Mouse (Mus musculus) neutrophil, adult 5-6 weeks (primary cell): ENCODE data around the gene Cd37. TPM values are rescaled to one million over a fixed set of nuclear protein-coding genes. Genes with fewer than 3 reads are reported as not detected.

Experiments used
- ATAC-seq: fragments of 151-379, 151-347 bp; 2 replicates; pipeline ENCODE4 v1.8.0; 2017; ENCODE audit warnings: mild to moderate bottlenecking, moderate TSS enrichment; ENCODE audit not compliant: insufficient number of reproducible peaks, poor library complexity, low FRiP score, severe bottlenecking; ENCODE audit errors: extremely low read depth
- total RNA-seq: library from RNA; stranded (forward); fragments of 200-1000 nt; gene quantifications from 2 replicates; pipeline ENCODE4 v1.2.3, GENCODE M21; 2017

Gene Cd37
- total RNA-seq, 1 experiment from 2014 or later, result 602 TPM

DNA sequence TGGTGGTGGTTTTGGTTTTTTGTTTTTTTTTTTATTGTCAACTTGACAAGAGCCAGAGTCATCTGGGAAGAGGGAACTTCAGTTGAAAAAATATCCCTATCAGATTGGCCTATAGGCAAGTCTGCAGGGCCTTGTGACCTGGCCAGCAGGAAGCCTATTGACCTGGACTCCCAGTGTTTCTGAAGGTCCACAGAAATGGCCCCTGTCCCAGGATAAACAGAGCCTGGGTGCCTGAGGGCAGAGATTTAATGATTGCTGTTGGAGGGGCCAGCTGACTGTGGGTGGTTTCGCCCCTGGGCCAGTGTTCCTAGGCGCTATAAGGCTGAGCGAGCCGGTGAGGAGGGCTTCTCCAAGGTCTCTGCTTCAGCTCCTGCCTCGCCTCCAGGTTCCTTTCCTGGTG, 25.2 kb downstream of the Cd37 start:
- ATAC-seq, result no peak

DNA sequence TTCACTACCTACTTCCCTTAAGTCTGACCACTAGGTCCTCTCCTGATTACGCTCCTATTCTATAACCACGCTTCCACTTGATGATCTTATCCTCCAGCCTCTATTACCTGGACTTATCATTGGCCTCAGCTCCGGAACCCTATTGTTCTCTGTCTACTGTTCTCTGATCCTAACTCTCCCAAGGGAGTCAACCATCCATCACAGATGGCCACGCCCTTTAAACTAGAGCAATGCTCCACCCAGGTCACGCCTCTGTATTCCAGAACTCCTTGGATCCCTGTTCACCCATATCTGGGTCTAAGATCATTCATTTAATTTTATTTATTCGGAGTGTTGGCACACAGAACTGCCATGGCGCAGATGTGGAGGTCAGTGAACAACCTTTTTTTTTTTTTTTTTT, 26.6 kb downstream of the Cd37 start:
- ATAC-seq, result no peak

DNA sequence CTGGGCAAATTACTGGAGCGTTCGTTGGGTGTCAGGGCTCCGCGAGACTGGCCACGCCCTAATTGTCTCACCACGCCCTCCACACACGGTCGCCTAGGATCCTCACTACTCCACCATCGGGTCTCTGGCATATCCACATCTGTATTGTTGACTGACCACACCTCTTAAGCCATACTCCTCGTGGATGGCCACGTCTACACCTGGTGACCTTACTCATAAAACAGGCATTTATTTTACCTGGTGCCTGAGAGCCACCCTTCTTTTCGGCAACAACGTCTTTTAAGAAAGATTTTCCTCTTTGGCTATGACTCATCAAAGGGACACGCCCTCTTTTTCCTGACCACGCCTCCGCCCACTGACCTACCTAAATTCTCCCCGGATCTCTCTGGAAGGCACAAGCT, 27.1 kb downstream of the Cd37 start, which contains the start of gene Dkkl1:
Gene Dkkl1 (minus strand): TSS at position 297 of the 401 bp plus-strand sequence.
- ATAC-seq, result peak; percentile 58; the same call in 1 of the 2 replicates

DNA sequence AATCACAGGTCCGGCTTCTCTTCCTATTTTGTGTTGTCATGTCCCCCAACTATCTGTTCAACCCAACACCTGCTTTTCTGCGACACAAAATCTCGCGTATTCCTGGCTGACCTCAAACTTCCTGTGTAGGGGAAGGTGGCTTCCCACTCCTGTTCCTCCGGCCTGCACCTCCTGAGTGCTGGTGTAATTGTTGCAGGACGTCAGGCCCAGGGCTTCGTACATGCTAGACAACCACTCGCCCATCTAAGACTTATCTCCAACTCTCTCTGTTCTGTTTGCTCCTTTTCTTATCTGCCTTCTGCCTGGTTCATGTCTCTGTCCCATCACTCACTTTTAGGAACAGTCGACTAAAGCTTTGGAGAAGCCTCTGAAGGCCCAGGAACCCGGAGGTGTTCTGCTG, 27.8 kb downstream of the Cd37 start:
- ATAC-seq, result no peak

DNA sequence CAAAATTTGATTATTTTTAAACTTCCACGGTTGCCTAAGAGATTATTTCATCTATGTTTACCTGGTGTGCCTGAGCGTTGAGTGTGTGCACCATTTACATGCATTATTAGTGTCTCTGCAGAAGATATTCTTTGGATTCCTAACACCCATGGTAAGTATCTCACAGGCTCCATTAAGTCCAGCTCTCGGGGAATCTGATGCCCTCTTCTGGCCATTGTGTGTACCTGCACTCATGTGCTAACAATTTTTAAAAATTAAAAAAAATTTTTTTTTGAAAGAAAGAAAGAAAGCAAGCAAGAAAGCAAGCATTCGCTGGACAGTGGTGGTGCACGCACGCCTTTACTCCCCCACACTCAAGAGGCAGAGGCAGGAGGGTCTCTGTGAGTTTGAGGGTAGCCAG, 30.7 kb downstream of the Cd37 start:
- ATAC-seq, result no peak

DNA sequence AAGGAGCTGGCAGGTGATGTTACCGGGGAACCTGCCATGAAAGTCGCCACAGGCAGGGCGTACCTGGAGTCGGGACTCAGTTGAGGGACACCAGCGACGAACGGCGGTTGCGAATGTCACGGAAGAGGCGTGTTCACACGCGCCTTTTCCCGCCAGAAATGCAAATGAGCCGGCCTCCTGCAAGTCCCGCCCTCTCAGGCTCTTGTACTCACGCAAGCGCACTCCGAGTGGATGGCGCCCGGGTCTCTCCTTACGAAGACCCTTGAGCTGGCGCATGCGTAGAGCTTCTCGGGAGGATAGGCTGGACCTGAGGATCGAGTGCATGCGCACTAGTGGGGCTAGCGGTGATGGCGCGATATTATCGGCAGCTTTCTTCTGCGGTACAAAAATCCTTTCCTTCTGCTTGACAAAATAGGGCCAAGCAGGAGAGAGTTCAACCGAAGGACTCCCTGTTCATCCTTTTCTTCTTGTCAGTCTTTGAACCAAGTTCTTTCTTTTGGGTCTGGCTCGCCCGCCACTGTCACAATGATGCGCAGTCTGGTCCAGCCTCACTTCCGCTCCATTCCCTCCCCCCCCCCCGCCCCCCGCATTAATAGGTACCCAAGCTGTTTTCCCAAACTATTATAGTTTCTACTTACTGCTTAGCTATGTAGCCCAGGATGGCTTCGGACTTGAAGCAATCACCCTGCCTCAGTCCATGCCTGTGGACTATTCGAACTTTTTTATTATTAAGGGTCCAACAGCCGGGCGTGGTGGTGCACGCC, 34.4 kb downstream of the Cd37 start, which contains the start of gene Ccdc155:
Gene Ccdc155 (minus strand): TSS at position 513 of the 764 bp plus-strand sequence.
- ATAC-seq, result peak; percentile 82

DNA sequence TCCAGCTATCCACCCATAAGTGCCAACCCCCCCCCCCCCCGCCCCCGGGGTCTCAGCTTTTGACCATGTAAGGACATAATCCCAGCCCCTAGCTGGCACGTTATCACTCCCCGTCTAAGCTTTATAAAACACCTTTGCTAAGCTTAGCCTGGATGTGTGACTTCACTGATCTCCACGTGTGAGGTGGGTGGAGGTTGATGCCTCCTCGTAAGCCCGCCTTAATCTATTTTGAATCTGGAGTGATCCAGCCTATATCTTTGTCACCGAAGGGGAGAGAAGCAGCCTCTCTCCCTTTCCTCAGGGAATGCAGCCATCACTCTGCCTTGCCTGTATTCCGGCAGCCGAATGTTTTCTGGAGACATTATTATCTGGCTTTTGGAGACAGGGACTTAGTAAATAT, 36.3 kb downstream of the Cd37 start:
- ATAC-seq, result no peak

DNA sequence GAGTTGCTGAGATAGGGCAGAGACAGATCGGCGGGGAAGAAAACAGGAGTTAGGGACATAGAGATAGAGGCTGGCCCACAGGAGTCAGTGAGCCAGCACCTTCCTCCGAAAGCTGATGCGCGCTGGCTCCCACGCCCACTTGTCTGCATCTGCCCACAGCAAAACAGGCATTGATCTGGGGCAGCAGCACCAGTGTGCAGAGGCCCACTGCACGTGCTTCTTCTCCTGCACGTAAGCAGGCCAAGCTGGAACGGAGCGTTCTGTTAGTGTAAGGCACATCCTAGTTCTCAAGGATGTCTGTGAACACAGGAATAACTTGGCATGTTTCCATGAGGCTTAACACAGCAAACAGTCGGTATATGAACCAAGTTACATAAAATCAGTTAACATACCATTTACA, 40.0 kb downstream of the Cd37 start:
- no peak for ATAC-seq

DNA sequence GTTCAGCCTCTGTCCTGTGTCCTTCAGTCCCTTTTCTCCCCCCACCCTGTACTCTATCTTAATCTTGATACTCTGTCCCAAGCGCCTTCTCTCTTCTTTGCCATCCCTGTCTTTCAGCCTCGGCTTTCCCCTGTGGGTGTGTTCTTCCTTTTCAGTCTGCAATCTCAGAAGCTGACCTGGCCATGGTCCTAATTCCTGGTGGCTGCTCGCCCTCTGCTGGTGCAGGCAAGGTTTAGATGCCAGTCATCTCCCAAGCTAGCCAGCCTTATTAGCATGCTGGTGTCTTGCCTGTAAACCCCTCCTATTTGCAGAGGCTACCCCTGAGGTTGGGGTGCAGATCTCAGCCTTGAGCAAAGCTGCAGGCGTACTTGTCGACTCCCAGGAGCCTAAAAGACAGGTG, 40.5 kb downstream of the Cd37 start:
- ATAC-seq, result peak; percentile 39; the same call in 1 of the 2 replicates

DNA sequence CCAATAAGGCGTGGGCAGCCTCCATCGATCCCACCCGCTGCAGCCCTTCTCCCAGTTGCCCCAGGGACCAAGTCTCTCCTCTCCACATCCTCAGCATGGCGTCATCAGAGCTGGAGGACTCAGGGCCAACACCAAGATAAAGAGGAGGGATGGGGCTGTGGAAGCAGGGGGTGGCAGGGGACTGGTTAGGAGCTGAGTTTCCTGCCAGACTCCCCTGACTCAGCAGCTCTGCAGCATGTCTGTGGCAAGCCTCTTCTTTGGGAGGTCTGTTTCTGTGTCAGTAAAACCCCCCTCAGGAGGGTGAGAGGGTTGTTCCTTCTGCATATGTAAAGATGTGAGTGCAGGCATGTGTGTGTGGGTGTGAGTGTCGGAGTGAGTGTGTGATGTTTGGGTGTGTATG, 41.9 kb downstream of the Cd37 start:
- no peak for ATAC-seq

DNA sequence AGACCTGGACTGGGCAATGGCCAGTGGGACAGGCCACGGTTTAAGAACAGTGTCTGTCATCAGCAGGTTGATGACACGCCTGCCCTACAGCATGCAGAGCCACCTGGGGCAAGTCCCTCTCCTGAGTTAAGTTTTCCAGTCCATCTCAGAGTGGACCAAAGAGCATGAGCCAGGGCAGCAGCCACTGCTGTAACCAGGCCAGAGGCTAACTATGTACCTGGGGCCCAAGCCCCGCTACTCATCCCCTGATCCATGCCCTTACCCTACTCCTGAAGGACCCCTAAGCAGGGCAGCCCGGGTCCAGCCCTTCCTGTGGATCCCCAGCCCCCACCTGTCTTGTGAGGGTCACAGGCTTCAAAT, 42.8 kb downstream of the Cd37 start:
- no peak for ATAC-seq

DNA sequence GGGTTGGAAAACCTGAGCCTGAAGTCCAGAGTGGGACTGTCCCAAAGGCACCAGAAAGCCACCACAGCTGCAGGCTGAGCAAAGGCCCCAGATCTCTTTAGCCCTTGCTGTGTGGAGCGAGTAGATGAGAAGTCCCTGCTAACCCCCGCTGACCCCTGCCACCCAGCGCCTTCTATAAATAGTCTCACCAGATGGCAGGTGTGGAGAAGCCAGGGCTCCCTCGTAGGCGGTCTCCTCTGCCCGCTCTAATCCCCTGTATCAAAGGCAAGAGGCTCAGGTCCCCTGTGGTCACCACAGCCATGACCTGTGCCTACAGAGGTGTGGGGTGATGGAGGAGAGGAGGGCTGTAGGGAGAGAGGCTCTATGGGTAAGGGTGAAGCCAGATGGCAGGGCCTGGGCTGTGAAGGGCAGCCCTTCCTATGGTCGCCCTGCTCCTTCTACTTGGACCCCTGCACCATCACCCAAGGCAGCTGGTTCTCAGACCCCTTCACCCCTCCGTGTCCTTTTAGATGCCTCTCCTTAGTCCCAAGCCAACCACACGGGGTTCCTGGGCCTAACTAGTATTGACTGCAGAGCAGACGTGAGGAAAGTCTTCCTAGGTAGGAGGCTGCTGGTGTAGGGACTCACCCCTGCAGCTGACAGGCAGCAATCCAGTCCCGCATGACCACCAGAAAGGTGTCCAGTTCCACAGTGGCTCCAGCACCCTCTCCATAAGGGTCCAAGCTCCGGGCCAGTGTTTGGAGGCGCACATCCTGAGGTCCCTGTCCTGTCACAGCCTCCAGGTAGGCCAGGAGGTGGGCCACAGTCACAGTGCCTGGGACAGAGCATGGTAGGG, 43.4 kb downstream of the Cd37 start:
- no peak for ATAC-seq

DNA sequence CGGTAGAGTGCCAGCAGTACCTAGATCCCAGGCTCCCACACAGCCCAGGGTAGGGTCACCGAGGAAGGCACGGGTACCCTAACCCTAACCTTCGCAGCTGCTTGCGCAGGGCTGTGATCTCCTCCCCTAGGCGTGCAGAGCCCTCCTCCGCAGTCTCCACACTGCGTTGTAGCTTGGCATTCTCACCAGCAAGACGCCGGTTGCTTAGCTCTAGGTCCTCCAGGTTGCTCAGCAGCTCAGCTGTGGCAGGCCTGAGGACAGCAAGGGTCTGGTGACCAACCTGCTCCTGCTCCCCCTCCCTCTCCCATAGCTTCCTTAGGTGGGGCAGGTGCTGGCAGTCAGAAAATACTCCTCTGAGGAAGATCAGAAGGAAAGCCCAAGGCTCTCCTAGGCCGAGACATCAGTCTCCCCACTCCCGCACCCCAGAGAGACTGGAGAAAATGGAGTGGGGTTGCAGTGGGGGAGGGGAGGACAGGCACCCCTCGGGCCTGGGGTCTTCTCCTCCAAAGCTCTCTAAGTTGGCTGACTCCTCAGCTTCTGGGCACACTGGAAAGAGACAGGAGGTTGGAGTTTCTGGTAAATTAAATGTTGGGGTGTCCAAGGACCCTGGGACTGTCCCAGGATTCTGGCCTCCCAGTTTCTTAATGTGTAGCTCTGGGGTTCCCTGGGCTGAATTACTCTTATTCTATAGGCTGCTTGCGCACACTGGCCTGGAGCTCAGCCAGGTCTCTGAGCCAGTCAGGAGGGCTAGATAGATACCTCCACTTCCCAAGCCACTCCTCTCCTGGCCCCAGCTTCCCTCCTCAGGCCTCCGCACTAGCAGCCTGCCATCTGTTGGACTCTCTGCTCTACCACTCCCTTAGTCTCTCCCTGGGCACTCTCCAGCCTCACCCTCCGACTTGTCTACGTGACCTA, 44.8 kb downstream of the Cd37 start:
- no peak for ATAC-seq

DNA sequence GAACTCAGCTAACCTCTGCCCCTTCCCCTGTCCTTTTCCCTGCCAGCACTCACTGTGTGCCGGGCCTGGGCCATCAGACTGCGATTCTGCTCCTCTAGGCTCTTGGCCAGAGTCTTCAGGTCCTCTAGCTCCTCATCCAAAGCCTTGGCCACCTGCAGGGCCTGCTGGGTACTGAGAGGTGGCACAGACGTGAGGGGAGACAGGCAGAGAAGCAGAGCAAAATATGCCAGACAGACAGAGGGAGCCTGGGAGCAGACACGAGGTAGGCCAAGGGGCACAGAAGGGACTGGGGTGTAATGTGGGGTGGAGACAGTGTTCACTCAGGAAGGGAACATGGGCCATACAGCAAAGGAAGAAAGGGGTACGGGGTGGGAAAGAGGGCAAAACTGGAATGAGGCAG, 45.5 kb downstream of the Cd37 start:
- no peak for ATAC-seq

DNA sequence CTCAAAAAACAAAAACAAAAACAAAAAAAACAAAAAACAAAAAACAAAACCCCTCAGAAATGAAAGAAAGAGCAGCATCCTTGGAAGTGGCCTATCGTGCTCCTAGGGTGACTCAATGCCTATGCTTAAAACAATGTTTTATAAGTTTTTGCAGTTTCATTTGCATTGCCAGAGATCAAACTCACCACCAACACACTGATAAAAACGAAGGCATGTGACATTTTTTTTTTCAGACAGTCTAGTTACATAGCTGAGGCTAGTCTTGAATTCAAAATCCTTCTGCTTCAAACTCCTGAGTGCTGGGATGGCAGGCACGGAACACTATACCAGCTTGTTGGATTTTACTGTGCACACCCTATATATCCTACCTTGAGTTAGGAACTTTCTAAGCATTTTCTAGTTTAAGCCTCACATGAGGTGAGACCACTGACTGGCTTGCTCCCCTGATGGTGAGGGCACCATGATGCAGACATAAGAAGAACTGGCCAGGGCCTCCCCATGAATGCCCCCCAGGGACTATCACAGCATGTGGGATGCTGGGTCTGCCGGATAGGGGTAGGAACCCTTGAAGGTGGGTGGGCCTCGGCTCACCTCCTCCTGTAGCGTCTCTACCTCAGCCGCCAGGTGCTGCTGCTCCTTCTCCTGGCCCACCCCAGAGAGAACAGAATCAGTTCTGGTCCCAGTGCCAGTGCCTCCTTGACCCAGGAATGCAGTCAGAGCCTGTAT, 46.2 kb downstream of the Cd37 start:
- no peak for ATAC-seq

DNA sequence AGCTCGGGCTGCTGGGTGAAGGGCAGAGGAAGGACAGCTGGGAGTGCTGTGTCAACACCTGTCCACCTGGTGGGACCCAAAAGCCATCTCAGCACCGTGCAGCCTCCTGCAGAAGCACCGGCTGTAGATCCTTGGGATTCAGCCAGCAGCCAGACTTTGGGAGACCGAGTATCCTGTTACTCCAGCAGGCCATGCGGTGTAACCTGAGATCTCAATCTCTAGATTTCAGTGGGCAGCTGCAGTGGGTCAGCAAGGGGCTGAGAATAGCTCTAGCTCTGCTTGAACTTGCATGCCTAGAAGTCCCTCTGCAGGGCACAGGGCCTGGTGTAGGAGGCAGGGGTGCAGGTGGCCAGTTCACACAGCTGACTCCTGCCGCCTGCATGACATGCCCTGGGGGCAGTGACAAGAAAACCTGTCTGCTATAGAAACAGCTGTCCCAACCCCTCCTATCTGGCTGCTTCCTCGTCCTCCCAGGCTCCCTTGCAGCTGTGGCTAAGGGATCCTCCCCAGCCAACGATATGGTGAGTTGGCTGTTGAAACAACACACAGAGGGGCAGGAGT, 47.0 kb downstream of the Cd37 start:
- ATAC-seq, result no peak

DNA sequence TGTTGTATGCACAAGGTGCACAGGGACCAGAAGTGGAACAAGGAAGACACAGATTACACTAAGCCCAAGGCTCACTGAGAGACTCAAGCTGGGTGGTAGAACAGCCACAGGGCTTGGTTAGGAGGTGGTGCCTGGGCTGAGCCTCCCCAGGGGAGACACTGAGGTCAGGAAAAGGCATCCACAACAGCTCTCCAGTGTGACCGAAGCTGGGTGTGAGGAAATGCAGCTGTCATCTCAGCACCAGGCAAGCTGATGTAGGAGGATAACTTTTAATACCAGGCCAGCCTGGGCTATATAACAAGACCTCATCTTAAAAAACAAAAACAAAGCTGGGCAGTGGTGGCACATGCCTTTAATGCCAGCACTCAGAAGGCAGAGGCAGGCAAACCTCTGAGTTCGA, 47.8 kb downstream of the Cd37 start:
- no peak for ATAC-seq

DNA sequence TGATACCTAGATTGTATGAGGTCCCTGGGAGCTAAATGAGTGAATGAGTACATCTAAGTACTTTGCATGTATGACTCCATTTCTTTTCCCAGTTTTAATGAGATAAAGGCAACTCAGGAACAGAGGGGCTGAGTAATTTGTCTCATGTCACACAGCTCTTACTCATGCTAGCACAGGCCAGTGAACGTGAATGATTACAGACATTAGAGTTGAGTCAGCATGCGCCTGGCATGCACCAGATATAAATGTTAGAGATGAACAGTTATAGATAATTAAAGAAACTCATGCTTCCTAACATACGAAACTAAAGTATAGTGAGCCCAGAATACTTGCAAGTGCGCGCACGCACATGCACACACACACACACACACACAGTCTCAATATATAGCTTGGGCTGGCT, 48.7 kb downstream of the Cd37 start:
- no peak for ATAC-seq
